Mouse (Mus musculus) limb, embryonic 12.5 days (tissue): ENCODE data around the gene Ggps1. TPM values are rescaled to one million over a fixed set of nuclear protein-coding genes. Genes with fewer than 3 reads are reported as not detected.

Experiments
- ATAC-seq: fragments of 200-750 bp; cut with Nextera tagmentation; 2 replicates; pipeline ENCODE4 v1.8.0; 2017; ENCODE audit warnings: low read depth, moderate TSS enrichment; ENCODE audit not compliant: insufficient number of reproducible peaks, insufficient read depth, low FRiP score, low TSS enrichment
- H3K27ac ChIP-seq: fragments of 300-500 bp; sonication (generic); 2 replicates; pipeline ENCODE4 v1.5.1; 2016; ENCODE audit warnings: mild to moderate bottlenecking, moderate library complexity
- H3K27me3 ChIP-seq: fragments of 300-500 bp; sonication (generic); 2 replicates; pipeline ENCODE4 v1.6.1; 2016; ENCODE audit warnings: mild to moderate bottlenecking, moderate library complexity
- H3K36me3 ChIP-seq: fragments of 300-500 bp; sonication (generic); 2 replicates; pipeline ENCODE4 v1.6.1; 2016; ENCODE audit warnings: mild to moderate bottlenecking, moderate library complexity
- H3K4me1 ChIP-seq: fragments of 300-500 bp; sonication (generic); replicated peaks from 2 replicates; pipeline ENCODE4 v1.6.1; 2016
- H3K4me2 ChIP-seq: fragments of 300-500 bp; sonication (generic); 2 replicates; pipeline ENCODE4 v1.6.1; 2016; ENCODE audit warnings: mild to moderate bottlenecking, moderate library complexity
- H3K4me3 ChIP-seq: fragments of 300-500 bp; sonication (generic); replicated peaks from 2 replicates; pipeline ENCODE4 v1.5.1; 2016; ENCODE audit warnings: mild to moderate bottlenecking
- H3K9ac ChIP-seq: fragments of 300-500 bp; sonication (generic); replicated peaks from 2 replicates; pipeline ENCODE4 v1.6.1; 2016; ENCODE audit warnings: mild to moderate bottlenecking, moderate library complexity
- H3K9me3 ChIP-seq: fragments of 300-500 bp; sonication (generic); 2 replicates; pipeline ENCODE4 v1.6.1; 2016; ENCODE audit warnings: mild to moderate bottlenecking, moderate library complexity
- WGBS: fragments of 180-500 bp; shearing (Covaris S2); methylation state at CpG from one replicate; pipeline ENCODE4 v1.1.7; 2016; 5-methylcytosine and 5-hydroxymethylcytosine counted together
- polyA plus RNA-seq: library from polyadenylated mRNA; unstranded; fragments of >200 nt; fragmentation: Nextera tagmentation; extraction: Ambion mirVana; gene quantifications from 2 replicates; pipeline ENCODE4 v1.2.1, GENCODE M21; 2016

Ggps1 gene
- polyA plus RNA-seq, 1 experiment from 2014 or later = 60.5 TPM

- Histone ChIP-seq H3K4me3 (no peak overlapping the region), H3K9ac (no peak overlapping the region), H3K4me1 (no peaks in the 10 kb centered on the region), H3K4me2 (no peak overlapping the region), H3K9me3 (no peaks in the 10 kb centered on the region), H3K27me3 (no peaks in the 10 kb centered on the region), H3K27ac (no peak overlapping the region), H3K36me3 (peaks cover 84% of the 10 kb centered on the region)
- ATAC-seq = no peak
- WGBS = 95% methylated on average over 2 of the region's 2 CpGs
Observed at GRCm38 (mm10) chr13:14014001-14014400, 49.3 kb downstream of the Ggps1 start.

DNA sequence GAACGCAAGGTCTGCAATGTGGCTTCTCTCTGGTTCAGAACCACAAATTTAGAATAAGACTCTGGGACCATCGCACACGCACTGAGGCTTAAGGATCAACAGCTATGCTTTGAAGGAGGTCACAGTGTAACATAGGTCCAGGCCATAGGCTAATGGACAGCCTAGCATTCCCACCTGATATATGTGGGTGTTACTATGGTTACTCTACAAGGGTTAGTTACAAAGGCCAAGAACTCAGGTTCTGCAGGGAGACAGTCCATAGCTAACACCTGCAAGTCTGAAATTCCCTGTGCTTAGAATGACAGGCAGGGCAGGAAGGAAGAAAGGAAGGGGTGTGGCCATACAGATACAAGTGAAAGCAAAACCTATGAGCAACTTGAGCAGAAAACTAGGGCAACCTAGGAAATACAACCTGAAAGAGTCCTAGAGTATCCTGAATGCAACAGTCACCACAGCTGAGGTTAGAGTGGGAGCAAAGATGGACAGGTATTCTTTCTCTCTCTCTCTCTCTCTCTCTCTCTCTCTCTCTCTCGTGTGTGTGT lies 51.8 kb downstream of the Ggps1 start:
- Histone ChIP-seq H3K4me3 (no peak overlapping the region), H3K9me3 (no peaks in the 10 kb centered on the region), H3K36me3 (peaks cover 79% of the 10 kb centered on the region), H3K27ac (no peak overlapping the region), H3K27me3 (no peaks in the 10 kb centered on the region), H3K4me1 (no peaks in the 10 kb centered on the region), H3K4me2 (no peak overlapping the region), H3K9ac (no peak overlapping the region)
- WGBS = 95% methylated on average over 4 of the region's 4 CpGs
- no peak for ATAC-seq

GRCm38 (mm10) chr13:14006056-14006455 lies 57.2 kb downstream of the Ggps1 start:
- Histone ChIP-seq H3K9ac (no peak overlapping the region), H3K36me3 (peaks cover 89% of the 10 kb centered on the region), H3K27me3 (no peaks in the 10 kb centered on the region), H3K27ac (no peak overlapping the region), H3K4me1 (no peaks in the 10 kb centered on the region), H3K4me2 (no peak overlapping the region), H3K4me3 (no peak overlapping the region), H3K9me3 (no peaks in the 10 kb centered on the region)
- WGBS = 71% methylated on average over 2 of the region's 2 CpGs
- no peak for ATAC-seq

GRCm38 (mm10) chr13:14004999-14005398 lies 58.3 kb downstream of the Ggps1 start:
- Histone ChIP-seq H3K4me2 (no peak overlapping the region), H3K9ac (no peak overlapping the region), H3K9me3 (no peaks in the 10 kb centered on the region), H3K36me3 (peaks cover 92% of the 10 kb centered on the region), H3K4me1 (no peaks in the 10 kb centered on the region), H3K27me3 (no peaks in the 10 kb centered on the region), H3K27ac (no peak overlapping the region), H3K4me3 (no peak overlapping the region)
- WGBS = 90% methylated on average over 5 of the region's 5 CpGs
- no peak for ATAC-seq

- Histone ChIP-seq H3K27ac (no peak overlapping the region), H3K27me3 (no peaks in the 10 kb centered on the region), H3K36me3 (peaks cover 92% of the 10 kb centered on the region), H3K4me3 (no peak overlapping the region), H3K9ac (no peak overlapping the region), H3K4me1 (no peaks in the 10 kb centered on the region), H3K4me2 (no peak overlapping the region), H3K9me3 (no peaks in the 10 kb centered on the region)
- ATAC-seq = no peak
- WGBS = 87% methylated on average over 4 of the region's 4 CpGs
Observed at GRCm38 (mm10) chr13:14004086-14004485, 59.2 kb downstream of the Ggps1 start.

DNA sequence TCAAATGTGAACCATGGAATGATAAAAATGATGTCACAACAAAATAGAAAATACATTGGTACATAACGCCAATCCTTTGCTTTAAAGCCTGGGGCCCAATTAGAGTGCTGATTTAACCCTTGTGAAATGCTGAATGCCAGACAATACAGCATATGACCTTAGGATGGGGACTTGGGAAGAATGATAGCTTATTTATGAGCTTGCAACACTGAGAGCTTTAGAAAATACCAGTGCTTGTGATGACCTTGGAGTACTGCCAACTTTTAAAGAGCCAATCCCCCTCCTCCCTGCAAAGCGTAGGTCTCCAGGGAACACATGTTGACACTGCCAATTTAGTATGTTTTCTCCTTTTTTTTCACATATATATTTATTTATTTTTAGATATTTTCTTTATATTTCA lies 60.6 kb downstream of the Ggps1 start:
- Histone ChIP-seq H3K36me3 (peaks cover 95% of the 10 kb centered on the region), H3K9ac (no peak overlapping the region), H3K4me3 (no peak overlapping the region), H3K4me2 (no peak overlapping the region), H3K9me3 (no peaks in the 10 kb centered on the region), H3K4me1 (no peaks in the 10 kb centered on the region), H3K27me3 (no peaks in the 10 kb centered on the region), H3K27ac (no peak overlapping the region)
- no peak for ATAC-seq
- 83% methylated on average over 2 of the region's 2 CpGs for WGBS

Other genes starting within 250 kb of the Ggps1 start
- gene B3galnt2, start 109.0 kb downstream of the Ggps1 start, polyA plus RNA-seq = 53.4 and 55.0 TPM in 2 replicates
- 58.3 and 61.8 TPM in 2 replicates for gene Tbce, start 23.9 kb downstream of the Ggps1 start, polyA plus RNA-seq
- gene Arid4b, start 256 bp downstream of the Ggps1 start, polyA plus RNA-seq = 96.8 and 97.5 TPM in 2 replicates